Mouse (Mus musculus) cerebellum, adult 9-11 months (tissue): ENCODE results near the gene Pigt.

Experiments used
- DNase-seq: peaks from one replicate; pipeline ENCODE4 v3.0.0; 2022

Gene Pigt

DNA sequence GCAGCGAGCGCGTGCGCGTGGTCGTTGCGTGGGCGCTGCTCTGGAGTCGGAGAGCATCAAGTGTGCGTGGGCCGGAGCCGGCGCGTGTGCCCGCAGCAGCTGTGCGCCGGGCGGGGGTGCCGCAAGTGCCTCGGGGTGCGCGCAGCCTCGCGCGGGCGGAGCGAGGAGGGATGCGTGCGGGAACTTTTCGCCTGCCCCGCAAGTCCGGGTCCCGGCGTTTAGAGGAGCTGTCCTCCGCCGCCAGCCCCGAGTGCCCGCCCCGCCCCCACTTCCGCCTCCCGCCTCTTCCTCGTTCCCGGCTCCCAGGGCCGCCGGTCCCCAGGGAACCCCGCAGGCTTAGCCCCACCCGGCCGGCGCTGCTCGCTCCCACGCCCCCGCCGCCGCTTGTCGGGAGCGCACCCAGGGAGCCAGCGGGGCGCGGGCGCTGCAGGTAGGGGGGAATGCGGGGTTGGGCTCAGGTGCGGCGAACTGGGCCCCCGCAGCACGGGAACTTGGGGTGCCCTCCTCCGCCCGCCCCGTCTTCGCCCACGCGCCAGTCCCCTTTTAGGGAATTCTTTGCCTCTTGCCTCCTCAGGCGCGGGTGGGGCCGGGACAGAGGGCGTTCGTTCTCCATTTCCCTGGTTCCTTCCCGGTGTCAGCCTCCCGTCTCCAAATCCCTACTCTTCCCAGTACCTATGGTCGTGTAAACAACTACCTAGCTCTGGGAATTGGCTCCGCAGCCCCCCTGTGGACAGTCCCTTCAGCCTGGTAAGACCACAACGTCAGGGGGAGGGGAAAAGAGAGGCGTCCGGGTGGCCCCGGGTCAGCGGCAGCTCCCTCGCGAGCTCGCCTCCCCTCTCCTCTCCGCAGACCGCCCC is 10.8 kb upstream of the Pigt start:
- peak; percentile 87 for DNase-seq

DNA sequence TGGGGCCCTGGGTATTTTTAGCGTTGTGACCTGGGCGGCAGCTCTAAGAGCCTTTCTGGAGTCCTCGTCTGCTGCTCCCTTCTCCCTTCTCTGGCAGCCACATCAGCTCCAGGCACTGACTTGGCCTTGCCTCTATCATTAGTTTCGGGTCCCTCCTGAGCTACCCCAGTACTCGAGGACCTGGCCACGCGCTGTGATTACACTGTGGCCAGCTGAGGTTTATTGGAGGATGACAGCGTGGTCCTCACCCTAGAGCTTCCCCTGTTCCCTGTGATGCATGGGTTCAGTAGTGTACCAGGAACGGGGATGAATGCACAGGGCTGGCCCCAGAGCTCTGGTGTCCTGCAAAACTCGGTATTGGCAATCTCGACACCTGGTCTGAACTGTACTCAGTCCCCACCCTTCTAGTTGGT is 10.2 kb upstream of the Pigt start:
- DNase-seq = no peak

DNA sequence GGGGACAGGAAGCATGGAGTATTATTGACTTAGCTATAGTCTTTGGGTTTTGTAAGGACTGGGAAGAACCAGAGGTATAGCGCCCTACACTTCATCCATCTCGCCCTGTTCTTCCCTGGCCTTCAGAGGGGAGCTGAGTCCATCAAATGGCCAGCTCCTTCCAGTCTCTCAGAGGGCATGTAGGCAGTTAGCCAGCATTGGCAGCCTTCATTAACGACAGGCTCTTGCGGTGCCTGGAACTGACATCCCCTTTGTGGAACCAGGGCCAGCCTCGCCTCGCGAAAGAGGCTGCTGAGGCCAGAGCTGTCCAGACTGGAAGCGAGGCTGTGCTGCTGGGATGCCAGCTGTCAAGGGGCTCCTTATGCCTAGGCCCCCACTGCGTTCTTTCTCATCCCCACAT is 9.5 kb upstream of the Pigt start:
- peak; percentile 85 for DNase-seq

DNA sequence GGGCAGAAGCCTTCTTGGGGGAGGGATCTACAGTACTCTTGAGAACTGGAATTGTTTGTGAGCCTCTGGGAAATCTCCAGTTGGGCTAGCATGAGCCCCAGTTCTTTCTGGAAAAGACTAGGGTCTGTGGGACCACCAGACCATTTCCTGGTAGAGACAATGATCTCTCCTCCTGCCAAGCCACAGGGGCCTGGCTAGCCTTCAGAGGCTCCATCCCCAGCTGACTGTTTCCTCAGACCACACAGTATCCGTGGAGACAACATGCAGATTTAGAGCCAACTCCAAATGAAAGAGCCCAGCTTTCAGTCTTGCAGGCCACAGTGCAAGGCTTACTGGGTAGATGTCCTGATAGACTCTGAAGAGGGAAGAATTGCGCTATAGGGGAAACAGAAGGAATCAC is 3.2 kb upstream of the Pigt start:
- DNase-seq = peak; percentile 45

DNA sequence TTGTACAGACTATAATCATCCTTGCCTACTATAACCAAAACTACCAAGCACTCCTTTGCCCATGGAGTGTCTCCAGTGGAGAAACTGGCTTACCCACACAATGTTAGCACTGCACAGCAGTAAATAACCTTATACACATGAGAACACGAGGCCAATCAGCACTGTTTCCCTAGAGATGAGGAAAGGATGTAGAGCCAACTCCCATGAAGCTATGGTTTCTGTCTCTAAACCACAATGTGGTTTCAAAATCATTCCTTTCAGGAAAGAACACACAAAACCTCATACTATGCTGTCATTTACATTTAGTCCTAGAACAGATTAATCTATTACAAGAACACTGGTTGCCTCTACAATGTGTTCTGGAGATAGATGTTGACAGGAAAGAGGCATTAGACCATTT is 989 bp upstream of the Pigt start:
- no peak for DNase-seq

DNA sequence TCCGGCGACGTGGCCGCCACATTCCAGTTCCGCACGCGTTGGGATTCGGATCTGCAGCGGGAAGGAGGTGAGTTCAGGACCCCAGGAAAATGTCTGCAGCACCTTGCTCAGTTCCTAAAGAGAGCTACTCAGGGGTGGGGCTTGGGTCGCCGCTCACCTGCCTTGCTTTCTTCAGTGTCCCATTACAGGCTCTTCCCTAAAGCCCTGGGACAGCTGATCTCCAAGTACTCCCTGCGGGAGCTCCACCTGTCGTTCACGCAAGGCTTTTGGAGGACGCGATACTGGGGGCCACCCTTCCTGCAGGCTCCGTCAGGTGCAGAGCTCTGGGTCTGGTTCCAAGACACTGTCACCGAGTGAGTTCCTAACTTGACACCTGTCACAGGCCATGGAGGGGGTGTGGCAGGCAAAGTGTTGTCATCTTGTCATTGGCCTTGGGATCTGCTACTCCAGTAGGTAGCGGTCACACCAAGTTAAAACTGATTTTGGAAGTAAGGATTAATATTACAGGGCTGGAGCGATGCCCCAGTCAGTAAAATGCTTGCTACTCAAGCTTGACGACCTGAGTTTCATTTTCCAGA is 460 bp downstream of the Pigt start:
- DNase-seq = peak; percentile 55

DNA sequence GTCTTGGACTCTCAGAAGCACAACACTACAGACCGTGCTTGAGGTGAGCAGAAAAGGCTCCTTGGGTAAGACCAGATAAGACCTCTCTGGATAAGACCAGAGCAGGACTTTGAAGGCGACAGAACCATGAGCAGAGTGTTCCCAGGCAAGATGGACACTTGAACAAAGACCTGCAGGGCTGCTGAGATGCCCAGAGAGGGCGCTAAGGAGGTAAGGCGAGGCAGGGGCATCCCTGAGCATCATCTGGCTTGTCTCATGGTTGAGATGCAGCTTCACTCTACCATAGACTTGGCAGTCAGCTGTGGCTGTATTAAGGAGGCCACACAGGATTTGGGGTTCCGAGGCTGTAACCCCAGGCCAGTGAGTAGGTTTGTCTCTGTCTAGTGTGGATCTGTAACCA is 2.0 kb downstream of the Pigt start:
- no peak for DNase-seq

DNA sequence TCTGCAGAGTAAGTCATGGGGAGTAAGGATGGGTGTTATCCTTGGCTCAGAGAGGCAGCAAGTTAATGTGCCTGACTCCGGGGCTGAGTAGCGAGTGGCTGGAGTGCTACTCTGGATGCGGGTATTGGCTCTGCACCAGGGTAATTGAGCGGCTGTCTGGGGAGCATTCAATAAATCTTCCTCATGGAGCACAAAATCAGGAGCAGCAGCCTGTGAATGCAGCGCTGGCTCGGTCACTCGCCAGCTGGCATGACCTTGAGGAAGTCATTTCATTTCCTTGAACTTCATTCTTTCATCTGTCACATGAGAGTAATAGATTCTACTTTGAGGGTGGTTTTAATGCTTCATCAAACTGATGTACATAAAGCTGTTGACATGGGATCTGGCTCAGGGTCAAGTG is 3.2 kb downstream of the Pigt start:
- no peak for DNase-seq

DNA sequence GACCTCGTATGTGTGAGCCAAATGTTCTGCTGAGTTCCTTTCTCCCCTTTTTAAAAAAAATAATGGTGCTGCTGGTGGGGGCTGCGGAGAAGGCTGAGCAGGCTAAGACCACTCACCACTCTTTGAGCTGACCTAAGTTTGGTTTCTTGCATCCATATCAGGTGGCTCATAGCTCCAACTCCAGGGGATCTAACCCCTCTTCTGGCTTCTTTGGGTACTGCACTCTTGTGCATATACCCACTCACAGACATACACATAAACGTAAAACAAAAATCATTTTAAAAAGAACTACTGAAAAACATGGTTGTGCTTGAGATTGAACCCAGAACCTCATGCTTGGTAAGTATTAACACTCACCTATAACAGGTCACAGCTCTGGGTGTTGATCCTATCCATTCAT is 7.6 kb downstream of the Pigt start:
- no peak for DNase-seq

DNA sequence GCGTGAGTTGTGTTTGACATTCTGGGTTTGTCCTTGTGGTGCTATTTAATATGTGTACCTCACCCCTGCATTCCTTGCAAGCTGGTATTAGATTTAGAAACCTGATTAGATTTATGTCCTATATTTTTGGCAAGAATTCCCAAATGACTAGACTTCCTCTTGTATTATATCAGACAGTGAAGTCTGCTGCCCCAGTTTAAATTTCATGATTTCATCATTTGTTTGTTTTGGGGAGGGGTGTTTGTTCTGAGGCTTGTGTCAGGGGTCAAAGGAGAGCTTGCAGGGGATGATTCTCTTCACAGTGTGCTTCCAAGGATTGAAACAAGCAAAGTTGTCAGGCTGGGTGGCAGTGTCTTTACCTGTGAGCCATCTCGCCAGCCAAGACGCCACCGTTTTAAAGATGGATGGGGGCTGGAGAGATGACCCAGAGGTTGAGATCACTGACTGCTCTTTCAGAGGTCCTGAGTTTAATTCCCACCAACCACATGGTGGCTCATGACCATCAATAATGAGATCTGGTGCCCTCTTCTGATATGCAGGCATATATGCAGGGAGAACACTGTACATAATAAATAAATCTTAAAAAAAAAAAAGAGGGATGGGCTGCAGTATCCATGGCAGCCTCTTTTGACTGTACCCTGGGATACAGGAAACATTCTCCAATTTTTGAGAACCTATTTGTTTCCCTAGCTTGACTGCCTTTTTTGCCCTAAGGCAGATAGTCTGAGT is 8.5 kb downstream of the Pigt start:
- DNase-seq = no peak

DNA sequence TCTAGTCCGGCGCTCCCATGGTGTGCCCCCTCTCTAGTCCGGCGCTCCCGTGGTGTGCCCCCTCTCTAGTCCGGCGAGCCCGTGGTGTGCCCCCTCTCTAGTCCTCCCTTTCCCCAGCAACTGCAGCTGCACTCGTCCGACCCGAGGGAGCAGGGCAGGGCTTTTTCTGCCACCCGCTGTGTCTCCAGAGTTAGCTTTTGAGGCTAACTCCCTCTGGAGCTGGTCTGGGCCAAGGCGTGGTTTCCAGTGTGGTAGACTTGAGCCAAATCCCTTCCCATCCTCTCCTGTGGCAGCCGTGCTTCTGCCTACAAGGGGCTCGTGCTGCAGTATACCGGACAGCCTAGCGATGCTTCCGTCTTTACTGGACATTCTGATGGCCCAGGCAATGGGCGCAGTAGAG is 10.5 kb downstream of the Pigt start:
- DNase-seq = no peak

DNA sequence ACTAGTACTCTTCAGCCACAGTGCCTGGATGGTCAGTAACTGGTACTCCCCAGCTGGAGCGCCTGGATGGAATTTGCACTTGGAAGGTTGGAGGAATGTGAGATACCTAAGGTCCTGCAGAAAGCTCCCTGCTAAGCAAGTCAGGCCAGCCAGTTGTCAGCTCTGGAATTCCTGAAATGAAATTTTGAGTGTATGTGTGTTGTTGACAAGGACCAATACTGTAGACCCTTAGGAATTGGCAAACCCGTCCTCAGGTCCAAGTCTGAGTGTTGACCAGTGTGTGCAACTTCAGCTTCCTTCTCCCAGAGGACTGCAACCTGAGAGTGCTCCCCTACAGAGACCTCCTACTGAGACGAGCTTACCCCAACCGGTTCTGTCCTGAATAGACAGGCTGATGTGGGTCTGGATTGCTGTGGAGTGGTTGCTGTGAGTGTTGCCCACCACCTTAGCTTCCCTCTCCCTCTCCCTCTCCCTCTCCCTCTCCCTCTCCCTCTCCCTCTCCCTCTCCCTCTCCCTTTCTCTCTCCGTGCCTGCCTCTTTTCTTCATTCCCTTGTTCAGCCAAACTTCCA is 13.4 kb downstream of the Pigt start:
- no peak for DNase-seq

DNA sequence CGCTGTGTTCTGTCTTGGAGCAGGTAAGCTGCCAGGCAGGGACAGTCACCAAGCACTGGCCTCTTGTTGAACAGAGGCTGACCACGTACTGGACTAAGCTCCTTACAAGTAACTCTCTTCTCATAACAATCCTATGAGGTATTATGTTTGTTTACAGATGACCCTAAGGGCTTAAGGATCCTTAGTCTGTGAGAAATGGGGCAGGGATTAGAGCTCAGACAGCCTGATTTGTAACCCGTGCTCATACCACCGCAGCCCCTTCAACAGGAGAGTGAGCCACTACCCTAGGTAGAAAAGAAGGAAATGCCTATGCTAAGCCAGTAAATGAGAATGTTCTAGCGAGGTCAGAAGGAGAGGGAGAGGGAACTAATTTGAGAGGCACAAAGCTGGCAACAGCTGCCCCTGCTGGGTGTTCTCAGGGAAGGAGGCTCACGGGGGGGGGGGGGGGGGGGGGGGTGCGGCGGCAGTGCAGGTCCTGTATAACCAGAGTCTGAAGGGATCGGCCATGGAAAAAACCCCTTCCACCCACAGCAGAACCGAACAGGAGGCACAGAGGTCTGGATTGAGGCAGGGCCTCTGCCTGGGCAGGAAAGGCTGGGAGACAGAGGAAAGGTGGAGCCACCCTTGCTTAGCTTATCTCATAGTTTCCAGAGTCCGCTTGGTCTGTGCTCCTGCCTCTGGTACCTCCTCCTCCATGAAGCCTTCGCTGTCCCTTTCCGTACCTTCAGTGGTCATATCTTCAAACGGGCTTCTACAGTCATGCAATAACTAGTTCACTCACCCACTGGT is 15.0 kb downstream of the Pigt start:
- DNase-seq = no peak

DNA sequence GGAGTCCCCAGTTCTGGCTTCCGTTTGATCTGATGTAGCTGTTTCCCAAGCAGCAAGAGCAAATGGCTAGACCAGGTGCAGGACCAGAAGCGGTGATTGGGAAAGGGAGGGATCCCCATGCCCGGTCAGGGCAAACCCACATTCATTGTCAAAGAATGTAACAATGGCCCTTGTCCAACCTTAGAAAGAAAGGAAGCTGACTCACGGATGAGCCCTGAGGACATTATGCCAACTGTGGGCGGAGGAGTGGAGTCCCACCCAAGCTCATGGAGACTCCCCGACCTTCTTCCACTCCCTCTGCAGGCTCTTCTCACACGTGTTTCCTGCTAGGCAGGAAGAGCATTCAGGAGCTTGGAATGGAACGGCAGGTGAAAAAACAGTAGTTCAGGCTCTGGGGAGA is 16.1 kb downstream of the Pigt start:
- no peak for DNase-seq

DNA sequence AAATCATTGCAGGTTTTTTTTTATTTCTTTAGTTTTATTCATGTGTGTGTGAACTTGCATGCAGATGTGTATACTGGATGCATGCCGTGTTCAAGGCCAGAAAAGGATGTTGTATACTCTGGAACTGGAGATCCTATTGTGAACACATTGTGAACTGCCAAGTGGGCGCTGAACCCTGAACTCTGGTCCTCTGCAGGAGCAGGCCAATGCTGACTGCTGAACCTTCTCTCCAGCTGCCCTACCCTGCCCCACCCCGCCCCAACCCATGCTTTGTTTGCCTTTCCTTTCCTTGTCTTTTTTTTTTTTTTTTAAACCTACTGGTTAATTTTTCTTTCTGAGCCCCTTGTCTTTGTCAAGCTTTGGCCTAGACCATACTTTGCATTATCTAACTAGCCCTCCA is 17.6 kb downstream of the Pigt start:
- DNase-seq = no peak

DNA sequence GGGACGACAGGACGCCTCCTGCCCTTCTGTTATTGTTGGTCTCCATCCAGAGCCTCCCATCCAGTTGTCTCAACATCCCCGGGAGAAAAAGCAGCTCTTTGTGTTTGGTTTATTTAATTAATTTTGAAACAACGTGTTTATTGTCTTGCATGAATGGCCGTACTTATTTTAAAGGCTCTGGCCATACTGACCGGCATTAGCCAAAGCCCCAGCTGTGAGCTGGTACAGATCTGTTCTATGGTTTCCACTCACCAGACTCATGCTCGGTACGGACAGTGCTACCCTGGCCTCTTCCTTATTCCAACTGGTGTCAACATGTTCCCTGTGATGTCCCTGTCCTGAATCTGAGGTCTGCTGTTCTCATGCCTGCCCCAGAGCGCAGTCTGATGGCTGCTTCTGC is 18.6 kb downstream of the Pigt start:
- DNase-seq = no peak

DNA sequence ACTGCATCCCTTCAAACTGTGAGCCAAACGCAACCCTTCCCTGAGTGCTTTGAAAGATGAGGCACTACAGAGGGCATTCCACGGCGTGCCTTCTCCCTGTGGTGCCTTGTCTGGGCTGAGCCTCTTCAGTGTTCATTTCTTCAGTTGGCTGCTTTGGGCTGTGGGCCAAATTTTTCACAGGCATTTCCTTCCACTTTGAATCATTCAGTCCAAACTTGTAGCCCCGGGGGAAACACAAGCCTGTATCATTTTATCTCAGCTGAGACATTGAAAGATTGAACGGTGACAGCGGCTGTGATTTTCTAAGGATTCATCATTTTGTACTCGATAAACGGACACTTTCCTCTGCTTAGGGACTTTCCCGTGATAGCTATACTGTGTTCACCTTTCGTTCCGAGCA is 19.3 kb downstream of the Pigt start:
- no peak for DNase-seq

DNA sequence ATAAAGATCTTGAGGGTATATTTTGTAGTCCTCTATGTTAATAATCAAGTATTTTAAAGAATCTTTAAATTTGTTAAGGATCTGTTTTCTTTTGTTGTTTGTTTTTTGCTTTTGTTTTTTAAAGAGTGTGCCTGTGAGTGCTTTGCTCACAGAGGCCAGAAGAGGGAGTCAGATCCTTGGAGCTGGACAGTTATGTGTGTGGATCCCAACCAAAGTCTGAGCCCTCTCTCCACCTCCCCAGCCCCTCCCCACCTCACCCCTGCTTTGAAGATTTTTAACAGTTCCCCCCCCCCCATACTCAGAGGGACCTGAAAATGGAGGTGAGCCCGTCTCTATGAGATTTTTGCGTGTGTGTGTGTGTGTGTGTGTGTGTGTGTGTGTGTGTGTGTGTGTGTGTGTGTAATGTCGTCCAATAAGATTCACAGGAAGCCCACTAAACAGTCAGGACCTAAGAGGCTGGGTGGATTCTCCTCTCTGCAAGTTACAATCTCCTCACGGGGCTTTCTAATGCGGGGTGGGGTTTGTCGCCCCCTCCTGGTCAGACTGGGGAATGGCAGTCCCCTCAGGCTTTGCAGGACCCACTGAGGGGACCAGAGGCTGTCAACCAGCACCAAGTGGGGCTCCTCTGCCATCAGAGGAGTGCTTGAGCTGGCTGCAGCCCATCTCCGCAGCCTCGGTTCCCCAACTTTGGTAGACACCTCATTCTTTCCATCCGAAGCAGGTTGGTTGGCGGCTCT is 20.3 kb downstream of the Pigt start:
- peak; percentile 48 for DNase-seq

DNA sequence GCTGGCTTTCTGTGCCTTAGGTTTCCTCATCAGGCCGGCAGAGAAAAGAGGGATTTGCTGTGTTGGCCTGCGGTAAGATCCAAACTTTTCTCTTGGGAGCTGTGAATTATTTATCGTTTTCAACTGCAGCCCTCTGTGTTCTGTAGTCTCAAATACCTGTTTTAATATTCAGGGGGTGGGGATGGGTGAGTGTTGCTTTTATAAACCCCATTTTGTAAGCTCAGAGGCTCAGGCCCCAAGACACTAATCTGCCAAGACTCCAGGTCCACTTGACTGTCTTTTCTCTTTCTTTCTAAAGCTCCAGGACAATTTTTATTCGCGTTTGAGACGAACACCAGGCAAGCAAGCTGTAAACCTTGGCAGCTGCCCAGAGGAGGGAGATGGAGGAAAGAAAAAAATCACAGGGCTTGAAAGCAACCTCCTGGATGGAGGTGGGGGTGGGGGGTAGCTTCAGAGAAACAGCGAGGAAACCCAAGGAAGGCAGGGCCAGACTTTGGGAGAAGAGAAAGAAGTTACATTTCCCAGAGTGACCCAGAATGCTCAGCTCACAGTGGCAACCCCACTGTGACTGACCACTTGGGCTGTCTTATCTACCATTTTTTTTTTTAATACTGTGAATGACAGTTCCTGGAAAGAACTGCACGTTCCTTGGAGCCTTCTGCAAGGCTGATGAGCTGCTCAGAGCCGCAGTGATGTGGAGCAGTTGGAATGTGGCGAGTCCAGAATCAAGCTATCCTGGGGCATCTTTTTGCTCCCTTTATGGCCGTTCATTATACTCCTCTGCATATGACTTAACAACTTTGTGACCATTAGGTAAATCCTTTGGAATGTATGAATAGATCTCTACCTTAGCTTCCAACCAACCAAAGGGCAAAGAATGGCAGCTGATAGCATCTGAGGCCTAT is 21.2 kb downstream of the Pigt start:
- DNase-seq = no peak

DNA sequence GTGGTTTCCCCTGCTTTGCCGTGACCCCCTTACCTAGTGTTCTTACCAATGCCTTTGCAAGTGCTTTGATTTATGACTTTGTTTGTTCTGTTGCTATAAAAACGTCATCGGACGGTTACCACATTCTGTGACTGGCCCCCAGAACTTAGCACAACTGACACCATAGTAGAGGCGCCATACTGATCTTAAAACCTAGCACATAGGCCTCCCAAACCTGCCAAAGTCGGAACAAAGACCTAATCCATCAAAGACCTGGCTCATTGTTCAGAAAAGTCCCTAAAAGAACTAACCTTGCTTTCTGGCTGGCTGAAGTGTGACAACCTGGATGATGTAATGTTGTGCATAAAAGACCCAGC is 21.8 kb downstream of the Pigt start:
- no peak for DNase-seq

DNA sequence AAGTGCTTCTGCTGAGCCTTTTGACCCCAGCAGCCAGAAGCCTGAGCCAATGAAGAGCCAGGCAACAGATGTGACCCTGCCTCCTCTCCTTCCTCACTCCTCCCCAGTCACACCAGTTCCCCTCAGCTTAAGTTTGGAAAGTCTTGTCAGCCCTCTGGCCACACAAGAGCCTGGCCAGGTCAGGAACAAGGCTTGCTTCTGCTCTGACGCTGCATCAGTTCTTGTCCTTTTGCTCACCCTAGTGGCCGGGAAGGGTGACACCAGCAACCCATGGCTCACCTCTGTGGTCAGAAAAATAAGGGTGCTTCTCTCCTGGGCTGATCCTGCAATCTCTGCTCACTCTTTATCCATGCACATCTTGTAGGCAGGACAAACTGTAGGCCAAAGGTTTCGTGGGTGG is 23.5 kb downstream of the Pigt start:
- DNase-seq = no peak
